Mouse (Mus musculus) gastrocnemius, postnatal 36 days (tissue): ENCODE results near the gene Ptprd. TPM values are rescaled to one million over a fixed set of nuclear protein-coding genes. Genes with fewer than 3 reads are reported as not detected.
A peak's percentile ranks its signal among the peaks of the same experiment; 100 is the strongest.

Experiments used
- DNase-seq, 2 experiments: peaks; one replicate each; pipeline ENCODE4 v3.0.0; 2022
- intact Hi-C: fragments of 180-260 bp; cut with DNase I; formaldehyde crosslinking; loops from one replicate; pipeline ENCODE4 v1.15.1; 2025
- total RNA-seq, 2 experiments: library from RNA; stranded (reverse); gene quantifications; 2 replicates each; pipeline ENCODE4 v1.2.3; 2021

Gene Ptprd
- total RNA-seq, 2 experiments from 2014 or later = 5.2 to 6.7 TPM

DNA sequence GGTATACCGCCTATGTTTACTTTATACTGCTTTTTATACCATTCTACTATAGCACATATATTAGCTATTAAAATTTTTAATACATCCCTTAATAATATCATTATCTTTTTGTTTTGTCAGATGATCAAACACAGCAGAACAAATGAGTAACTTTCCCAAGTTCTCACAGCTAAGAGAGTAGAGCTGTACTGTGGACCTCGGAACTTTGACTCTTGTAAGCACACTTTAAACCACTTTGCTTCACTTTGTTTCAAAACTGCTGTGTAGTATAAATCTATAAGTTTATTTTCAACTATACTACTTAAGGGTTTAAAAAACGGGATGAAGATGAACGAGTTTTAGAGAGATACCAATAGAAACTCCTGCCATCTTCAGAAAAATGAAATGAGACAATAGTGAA lies 1789.6 kb downstream of the Ptprd start:
- DNase-seq = no peak
- intact Hi-C loops = no loop called here

DNA sequence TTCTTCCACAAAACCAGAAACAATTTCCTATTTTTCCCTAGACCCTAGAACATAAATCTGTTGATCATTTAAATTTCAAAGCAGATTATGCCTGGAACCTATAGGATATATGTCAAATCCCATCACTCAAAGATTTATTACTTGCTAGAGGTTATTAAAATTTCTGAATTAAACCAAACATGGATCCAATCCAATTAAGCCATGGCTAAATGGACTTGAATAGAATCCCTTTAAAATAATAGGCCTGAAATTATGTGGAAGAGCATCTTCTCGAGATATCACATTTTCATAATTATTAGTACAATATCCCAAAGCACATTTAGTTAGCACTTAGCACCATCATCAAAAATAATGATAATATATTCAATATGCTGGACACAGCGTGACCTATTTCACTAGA lies 1792.1 kb downstream of the Ptprd start:
- intact Hi-C loops = no loop called here

GRCm38 (mm10) chr4:76417676-76418075 lies 1794.1 kb downstream of the Ptprd start:
- intact Hi-C loops = no loop called here
- DNase-seq = no peak

More for the DNA sequence above, 1792.1 kb downstream of the Ptprd start:
- DNase-seq = no peak

DNA sequence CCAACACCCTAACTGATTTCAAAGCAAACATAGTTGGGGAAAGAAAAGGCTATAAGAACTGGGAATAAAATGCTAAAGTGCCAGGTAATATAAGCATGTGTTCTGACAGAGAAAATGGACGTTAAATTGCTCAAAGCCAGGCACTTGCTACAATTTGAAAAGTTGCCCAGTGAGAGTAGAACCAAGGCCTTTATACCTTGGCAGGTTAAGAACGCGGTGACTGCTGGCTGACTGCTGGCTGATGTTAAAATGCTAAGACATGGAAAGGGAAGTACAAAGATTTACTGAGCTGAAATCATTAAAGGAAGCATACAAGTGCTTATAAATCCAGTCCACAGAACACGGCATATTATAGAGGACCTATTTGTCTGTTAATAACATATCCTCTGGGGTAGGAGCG lies 1796.1 kb downstream of the Ptprd start:
- DNase-seq = no peak
- intact Hi-C loops = no loop called here

GRCm38 (mm10) chr4:76414591-76414990 lies 1797.2 kb downstream of the Ptprd start:
- intact Hi-C loops = no loop called here
- DNase-seq = no peak

- DNase-seq = no peak
- intact Hi-C loops = no loop called here
These were observed 1801.7 kb downstream of the Ptprd start for GRCm38 (mm10) chr4:76410053-76410452.

- no peak for DNase-seq
- intact Hi-C loops = no loop called here
These were observed 1802.6 kb downstream of the Ptprd start for GRCm38 (mm10) chr4:76409159-76409558.

GRCm38 (mm10) chr4:76405862-76406454 lies 1805.8 kb downstream of the Ptprd start:
- intact Hi-C loops = no loop called here
- DNase-seq = no peak

- DNase-seq = no peak
- intact Hi-C loops = no loop called here
These were observed 1808.5 kb downstream of the Ptprd start for GRCm38 (mm10) chr4:76403219-76403618.

GRCm38 (mm10) chr4:76387887-76388286 lies 1823.9 kb downstream of the Ptprd start:
- no peak for DNase-seq
- intact Hi-C loops = no loop called here

GRCm38 (mm10) chr4:76386978-76387824 lies 1824.6 kb downstream of the Ptprd start:
- intact Hi-C loops = no loop called here
- no peak for DNase-seq

GRCm38 (mm10) chr4:76385818-76386217 lies 1825.9 kb downstream of the Ptprd start:
- intact Hi-C loops = no loop called here
- no peak for DNase-seq

GRCm38 (mm10) chr4:76380312-76380917 lies 1831.3 kb downstream of the Ptprd start:
- intact Hi-C loops = no loop called here
- DNase-seq = no peak

GRCm38 (mm10) chr4:76370041-76370880 lies 1841.5 kb downstream of the Ptprd start:
- intact Hi-C loops = loop anchor here (5.0 kb wide), 1 partner anchor 77 kb away; no protein-coding TSS in a partner anchor
- peak; percentile 24 for DNase-seq

DNA sequence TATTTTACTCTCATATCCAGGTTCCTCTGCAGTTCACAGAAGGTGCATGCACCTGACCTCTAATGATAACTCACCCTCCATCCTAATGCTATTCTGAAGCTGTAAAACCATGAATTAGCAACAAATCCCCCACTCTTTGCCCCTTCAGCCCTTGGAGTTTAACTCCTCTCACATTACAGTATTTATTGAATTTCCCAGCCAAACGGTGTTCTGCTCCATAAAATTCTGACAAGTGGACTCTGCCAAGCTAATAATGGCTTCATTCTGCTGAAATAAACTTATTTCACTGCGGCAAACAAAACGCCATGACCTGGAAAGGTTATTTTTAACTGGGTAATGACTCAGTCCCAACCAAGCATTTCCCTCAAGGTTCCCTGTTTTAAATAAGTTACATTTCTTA lies 1842.7 kb downstream of the Ptprd start:
- no peak for DNase-seq
- intact Hi-C loops = no loop called here

DNA sequence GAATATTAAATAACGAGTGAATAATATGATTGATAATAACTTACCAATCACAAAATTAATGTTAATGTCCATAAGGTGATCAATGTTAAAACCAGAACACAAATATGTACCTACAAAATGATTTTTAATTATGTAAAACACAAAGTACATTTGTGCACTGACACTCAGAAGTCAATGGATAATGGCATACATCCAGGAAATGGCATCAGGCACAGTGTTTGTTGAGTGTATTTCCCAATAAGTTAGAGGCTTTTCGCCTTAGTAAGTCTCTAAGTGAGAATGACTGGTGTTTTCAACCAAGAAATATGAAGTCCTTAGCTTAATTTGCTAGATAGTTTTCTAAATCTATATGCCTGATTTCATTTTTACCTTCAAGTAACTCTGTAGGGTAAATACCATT lies 1843.5 kb downstream of the Ptprd start:
- no peak for DNase-seq
- intact Hi-C loops = no loop called here

- intact Hi-C loops = no loop called here
These were observed 1844.5 kb downstream of the Ptprd start for GRCm38 (mm10) chr4:76367285-76367684.

GRCm38 (mm10) chr4:76365871-76366270 lies 1845.9 kb downstream of the Ptprd start:
- no peak for DNase-seq
- intact Hi-C loops = no loop called here

More at GRCm38 (mm10) chr4:76367285-76367684, 1844.5 kb downstream of the Ptprd start:
- no peak for DNase-seq

DNA sequence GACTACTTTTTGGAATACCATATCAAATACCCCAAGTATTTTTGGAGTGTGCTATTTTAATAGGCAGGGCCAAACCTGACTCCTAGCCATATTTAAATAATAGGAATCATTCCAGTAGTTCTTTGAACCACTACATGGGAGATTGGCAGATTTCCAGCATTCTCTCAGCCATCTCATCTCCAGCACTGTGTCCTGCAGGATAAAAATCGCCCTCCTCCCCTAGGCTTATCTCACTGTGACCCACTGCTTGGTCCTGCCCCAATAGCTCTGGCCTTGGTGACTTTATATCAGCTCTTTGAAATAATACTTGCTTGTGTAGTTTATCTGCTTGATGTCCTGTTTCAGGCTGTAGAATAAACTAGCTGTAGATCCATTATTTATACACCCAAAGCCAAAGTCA lies 1850.2 kb downstream of the Ptprd start:
- intact Hi-C loops = no loop called here
- no peak for DNase-seq

- DNase-seq = no peak
- intact Hi-C loops = no loop called here
These were observed 1857.6 kb downstream of the Ptprd start for GRCm38 (mm10) chr4:76354167-76354566.

GRCm38 (mm10) chr4:76352468-76352867 lies 1859.3 kb downstream of the Ptprd start:
- DNase-seq = no peak
- intact Hi-C loops = no loop called here
